Mouse (Mus musculus) WW6 (cell line): ENCODE results near the gene 4930564D02Rik.

Source experiments
- DNase-seq: peaks from one replicate; pipeline ENCODE4 v3.0.0-alpha.2; 2013; ENCODE audit warnings: low read depth, low spot score

The 4930564D02Rik gene

GRCm38 (mm10) chr3:105058627-105059513 lies 7.8 kb upstream of the 4930564D02Rik start:
- DNase-seq: peak; percentile 67

- no peak for DNase-seq
These were observed 6.7 kb upstream of the 4930564D02Rik start for GRCm38 (mm10) chr3:105059911-105060310.

DNA sequence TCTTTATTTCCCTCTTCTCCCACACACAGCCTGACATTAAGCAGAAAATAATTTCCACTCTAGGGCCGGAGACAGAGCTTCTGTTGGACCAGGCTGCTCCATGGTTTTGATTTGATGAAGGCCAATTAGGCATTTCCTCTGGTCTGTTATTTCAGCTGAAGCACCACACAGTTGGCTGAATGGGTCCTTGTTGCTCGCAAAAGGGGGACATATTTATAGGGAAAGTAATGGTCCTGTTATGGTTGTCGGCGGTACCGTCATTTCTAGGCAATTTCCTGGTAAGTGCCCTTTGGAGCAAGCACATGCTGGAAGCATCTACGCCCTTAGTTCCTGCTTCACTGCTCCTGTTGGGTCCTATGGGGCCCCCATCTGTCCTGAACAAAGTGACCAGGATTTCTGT lies 5.7 kb upstream of the 4930564D02Rik start:
- DNase-seq: no peak

DNA sequence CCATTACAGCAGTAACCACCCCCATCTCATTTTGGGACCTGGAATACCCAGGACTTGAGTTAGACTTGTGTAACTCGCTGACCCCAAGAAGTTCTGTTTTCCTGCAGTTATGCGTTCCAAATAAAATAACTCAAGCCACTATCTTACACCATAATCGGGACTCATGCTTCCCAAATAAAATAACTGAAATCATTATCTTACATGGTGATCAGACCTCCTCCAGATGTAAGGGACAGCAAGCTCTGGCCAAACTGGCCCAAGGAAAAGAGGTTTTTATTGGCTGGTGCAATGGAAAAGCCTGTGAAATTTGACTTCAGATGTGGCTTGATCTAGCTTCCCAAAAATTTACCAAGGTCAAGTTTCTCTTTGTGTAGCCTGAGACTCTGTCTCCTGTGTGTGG lies 5.1 kb upstream of the 4930564D02Rik start:
- DNase-seq: no peak

DNA sequence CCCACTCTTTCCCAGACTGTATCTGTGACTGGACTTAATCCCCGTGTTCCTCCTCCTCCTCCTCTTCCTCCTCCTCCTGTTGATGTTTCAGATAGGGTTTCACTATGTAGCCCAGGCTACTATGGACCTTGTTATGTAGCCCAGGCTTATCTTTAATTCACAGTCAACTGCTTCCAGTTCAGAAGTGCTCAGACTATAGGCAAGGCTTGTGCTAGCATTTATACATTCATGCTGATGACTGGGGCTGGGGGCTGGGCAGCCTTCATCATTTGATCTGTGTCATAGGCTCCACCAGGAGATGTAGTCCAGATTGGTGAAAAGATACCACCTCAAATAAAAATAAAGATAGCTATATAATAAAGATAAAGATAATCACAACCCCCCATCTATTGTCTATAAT lies 4.7 kb upstream of the 4930564D02Rik start:
- no peak for DNase-seq

DNA sequence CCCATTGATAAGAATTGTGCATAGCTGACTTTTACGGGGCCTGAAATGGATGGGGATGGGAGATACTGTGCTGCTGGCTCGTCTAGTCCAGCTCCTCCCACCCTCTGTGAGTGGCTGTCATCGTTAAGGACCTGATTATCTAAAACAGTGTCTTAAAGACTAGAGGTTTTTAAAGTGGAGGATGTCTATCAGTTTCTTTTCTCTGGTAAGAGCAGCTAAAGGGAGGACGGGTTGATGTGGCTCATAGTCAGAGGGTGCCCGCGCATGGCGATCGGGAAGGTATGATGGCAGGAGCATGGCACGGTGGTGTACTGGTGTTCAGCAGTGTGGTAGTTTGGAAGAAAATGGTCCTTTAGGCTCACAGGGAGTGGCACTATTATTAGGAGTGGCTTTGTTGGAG lies 4.0 kb upstream of the 4930564D02Rik start:
- no peak for DNase-seq

GRCm38 (mm10) chr3:105070553-105070952 lies 3.9 kb downstream of the 4930564D02Rik start:
- no peak for DNase-seq

GRCm38 (mm10) chr3:105071251-105071650 lies 4.6 kb downstream of the 4930564D02Rik start:
- DNase-seq: no peak

DNA sequence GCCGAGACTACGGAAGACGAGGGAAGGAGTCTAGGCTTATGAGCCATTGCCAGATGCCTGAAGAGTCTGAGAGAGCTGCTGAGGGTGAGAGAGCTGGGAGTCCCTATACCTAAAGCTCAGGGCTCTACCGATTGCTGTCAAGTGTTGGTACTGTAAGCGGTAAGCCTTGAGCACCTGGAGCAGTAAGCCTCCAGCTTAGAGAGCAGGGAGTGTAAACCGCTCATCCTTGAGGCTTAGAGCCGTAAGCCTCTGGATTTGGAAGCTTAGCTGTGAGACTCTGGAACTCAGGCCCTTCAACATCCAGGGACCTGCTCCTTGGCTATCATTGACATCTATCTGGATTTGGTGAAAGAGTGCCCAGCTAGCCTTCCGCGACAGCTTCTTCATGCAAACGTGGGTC lies 5.9 kb downstream of the 4930564D02Rik start:
- no peak for DNase-seq

- DNase-seq: no peak
These were observed 9.2 kb downstream of the 4930564D02Rik start for GRCm38 (mm10) chr3:105075796-105076195.

DNA sequence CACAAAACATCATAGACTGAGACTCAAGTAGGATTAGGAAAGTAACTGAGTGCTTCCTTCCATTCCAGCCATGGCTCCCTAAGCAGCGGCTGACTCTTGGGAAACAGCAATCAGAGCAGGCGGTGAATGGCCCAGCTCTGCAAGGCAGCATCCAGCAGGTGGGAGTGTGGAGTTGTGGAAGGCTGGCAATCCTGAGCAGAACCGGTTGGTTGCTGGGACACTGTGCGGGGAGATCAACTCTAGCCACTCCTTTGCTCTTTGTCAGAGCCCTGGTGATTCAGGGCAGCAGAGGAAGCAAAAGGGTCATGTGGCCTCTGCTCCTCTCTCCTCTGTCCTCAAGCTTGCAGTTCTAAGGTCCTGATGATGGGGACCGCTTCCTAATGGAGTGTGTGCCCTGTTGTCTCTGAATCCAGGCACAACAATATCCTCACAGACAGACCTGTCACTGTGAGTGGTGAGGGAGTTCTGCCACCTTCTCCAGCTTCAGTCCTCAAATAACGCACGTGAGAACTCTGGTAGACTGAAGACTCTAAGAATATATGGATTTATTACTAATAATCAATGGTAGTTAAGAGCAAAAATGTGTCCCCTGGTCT lies 11.7 kb downstream of the 4930564D02Rik start:
- DNase-seq: peak; percentile 34

GRCm38 (mm10) chr3:105087344-105087743 lies 20.7 kb downstream of the 4930564D02Rik start:
- no peak for DNase-seq

GRCm38 (mm10) chr3:105088638-105089037 lies 22.0 kb downstream of the 4930564D02Rik start:
- no peak for DNase-seq

- no peak for DNase-seq
These were observed 23.5 kb downstream of the 4930564D02Rik start for GRCm38 (mm10) chr3:105090147-105090546.

DNA sequence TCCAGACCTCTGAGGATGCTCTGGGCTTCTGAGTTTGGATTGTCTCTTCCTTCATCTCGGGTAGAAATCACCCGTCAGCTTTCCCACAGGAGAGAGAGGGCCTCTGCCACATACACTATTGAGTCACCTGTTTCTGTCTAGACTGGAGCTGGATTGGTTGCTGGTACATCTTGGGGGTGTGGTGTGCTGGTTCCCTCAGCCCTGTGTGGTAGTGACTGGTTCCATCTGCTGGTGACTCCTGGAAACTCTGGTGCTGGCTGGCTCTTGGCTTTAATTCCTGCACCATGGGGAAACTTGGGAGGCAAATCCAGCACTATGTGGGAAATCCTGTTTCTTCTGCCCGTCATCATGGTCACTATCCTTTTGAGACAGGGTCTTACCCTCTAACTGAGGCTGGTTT lies 24.3 kb downstream of the 4930564D02Rik start:
- DNase-seq: peak; percentile 36

- DNase-seq: no peak
These were observed 26.3 kb downstream of the 4930564D02Rik start for GRCm38 (mm10) chr3:105092721-105093505.

GRCm38 (mm10) chr3:105094448-105094847 lies 27.8 kb downstream of the 4930564D02Rik start:
- DNase-seq: no peak

- DNase-seq: no peak
These were observed 28.4 kb downstream of the 4930564D02Rik start for GRCm38 (mm10) chr3:105095026-105095425.

DNA sequence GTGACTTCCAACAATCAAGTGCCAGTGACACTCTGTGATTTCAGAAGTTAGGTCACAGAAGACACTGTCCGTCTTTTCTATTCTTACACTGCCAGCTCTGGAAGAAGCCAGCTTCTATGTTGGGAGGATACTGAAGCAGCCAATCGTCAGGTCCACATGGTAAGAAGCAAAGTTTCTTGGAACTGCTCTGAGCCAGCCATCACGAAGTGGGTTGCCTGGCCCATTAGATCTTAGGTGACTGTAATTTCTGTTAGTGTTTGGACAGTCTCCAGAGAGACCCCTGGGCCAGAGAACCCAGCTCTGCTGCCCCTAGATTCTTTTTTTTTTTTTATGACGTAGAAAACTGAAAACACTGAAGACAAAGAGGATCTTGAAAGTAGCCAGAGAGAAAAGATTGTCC lies 30.9 kb downstream of the 4930564D02Rik start:
- no peak for DNase-seq

GRCm38 (mm10) chr3:105099526-105100269 lies 33.1 kb downstream of the 4930564D02Rik start:
- DNase-seq: no peak

- DNase-seq: no peak
These were observed 33.6 kb downstream of the 4930564D02Rik start for GRCm38 (mm10) chr3:105100270-105100589.

DNA sequence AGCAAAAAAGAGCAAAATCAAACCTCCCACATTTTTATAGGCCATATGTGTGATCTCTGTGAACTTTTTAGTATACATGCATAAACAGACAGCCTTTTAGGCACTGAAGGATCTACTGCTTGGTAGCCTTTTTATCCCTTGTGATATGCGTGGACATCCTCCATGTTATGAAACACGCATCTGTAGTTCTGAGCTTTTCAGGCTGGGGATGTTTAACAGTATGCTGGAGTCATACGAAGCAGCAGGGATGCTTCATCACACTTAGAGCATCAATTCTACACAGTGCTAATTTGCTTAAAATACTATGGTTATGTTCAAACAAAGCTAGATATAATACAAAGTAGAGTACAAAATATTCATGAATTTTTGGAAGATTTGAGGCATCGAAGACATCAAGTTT lies 39.2 kb downstream of the 4930564D02Rik start:
- DNase-seq: no peak
